Mouse (Mus musculus): Measurements from ENCODE around the gene Smad9.

The Smad9 gene

GRCm38 (mm10) chr3:54755145-54756041, at the start of gene Smad9:
TSS of gene Smad9 (plus strand) at chr3:54755582.
- peak; percentile 52 to 58 for DNase-seq

DNA sequence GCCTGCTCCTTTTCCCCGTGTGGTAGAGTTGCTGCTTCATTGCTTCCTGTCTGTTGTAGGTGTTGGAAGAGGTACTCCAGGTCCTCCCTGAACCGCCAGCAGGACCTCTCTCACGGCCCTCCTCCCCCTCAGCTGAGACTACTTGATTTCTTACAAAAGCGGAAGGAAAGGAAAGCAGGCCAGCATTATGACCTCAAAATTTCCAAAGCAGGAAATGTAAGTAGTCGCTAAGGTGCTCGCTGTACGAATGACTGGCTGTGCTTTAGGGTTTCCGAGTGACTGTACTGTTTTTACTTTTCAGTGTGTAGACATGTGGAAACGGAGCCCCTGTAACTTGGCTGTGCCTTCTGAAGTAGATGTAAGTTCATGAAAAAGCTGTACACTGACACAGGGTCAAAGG, 46.4 kb upstream of the Smad9 start:
- no peak for DNase-seq

DNA sequence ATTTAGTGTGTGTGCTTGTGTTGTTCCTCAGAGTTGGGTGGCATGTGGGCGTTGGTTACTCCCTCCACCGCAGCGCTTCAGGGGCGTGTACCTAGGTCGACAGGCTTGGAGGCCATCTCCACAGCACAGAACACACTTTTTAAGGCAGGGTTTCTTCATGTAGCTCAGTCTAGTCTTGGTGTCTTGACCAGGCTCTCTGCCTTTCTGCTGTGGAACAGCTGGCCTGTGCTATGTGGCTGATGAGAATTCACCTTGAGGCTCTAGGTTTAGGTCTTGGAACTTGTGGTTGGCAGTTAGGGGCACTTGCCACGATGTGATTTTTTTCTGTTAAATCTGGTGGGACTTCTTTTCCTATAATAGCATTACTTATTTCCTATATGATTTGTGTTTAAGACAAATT, 41.1 kb upstream of the Smad9 start, which contains the start of gene Gm21958:
Gene Gm21958, minus strand, starts transcription at position 101 of the 400 bp plus-strand sequence.
- no peak for DNase-seq

- no peak for DNase-seq
Measured at GRCm38 (mm10) chr3:54715461-54715860, 39.9 kb upstream of the Smad9 start.

- DNase-seq: no peak
Measured at GRCm38 (mm10) chr3:54717348-54717747, 38.0 kb upstream of the Smad9 start.

DNA sequence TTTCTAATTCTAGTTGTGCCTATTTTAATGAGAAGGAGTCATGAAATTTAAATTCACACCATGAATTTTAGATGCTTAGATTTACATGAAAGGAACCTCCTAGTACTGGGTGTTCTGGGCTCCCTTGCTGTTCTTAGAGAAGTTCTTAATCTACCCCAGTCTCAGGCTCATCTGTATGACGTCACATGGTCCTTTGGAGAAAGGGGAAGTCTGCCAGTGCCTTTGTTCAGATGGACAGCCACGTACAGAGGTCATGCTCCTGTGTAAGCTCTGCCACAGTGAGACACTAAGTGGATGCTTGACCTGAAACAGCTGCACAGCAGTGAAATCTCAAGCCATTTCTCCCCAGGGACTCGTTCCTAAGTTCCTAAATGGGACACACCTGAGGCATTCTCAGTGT, 36.4 kb upstream of the Smad9 start:
- no peak for DNase-seq

DNA sequence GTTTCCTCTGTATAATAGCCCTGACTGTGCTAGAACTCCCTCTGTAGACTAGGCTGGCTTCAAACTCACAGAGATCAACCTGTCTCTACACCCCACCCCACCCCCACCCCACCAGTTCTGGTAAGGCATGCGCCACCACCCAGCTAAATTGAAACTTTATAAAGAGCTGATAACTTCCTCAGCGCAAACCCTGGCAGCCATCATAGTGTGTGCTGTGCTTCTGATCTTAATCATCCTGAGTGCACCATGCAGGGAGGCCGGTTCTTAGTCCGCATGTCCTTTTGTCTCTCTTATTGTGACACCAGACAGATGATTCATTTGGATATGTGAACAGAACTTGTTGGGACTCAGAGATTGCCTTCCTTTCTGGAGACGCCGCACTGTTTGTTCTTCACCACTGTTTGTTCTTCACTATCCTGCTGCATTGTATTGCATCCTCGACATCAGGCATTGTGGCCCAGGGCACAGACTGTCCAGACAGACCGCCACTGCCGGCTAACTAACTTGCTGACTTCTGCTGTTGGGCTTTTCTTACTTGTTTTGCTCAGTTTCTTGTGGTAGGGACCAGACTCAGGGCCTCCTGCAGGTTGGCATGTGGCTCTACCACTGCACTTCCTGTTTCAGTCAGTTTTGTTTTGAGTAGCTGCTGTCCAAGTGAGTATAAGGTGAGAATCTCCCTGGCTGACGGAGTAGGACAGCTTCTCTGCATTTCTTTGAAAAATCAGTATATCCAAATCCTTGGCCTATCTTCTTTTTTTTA, 31.5 kb upstream of the Smad9 start:
- no peak for DNase-seq

- DNase-seq: no peak
Measured at GRCm38 (mm10) chr3:54725344-54725743, 30.0 kb upstream of the Smad9 start.

GRCm38 (mm10) chr3:54727588-54727987, 27.8 kb upstream of the Smad9 start:
- DNase-seq: no peak

GRCm38 (mm10) chr3:54728100-54728499, 27.3 kb upstream of the Smad9 start:
- DNase-seq: no peak

GRCm38 (mm10) chr3:54731626-54732150, 23.7 kb upstream of the Smad9 start:
- no peak for DNase-seq

DNA sequence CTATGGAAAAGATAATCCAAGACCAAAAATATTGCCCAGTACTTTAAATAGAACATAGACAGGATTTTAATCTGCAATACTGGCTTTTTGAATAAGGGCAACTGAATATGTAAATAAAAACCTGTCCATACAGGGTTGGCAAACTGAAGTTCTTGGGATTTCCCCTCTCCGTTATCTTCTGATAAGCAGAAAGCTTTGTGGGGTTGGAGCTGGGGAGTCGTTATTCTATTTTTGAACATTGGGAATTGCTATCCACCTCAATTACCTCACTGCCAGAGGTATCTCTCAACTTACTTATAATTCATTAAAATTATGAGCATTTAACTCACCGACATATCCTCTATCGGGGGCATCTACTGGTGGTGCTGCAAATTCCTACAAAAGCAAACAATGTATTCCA, 23.0 kb upstream of the Smad9 start:
- DNase-seq: no peak

- peak; percentile 87 for DNase-seq
Measured at GRCm38 (mm10) chr3:54734411-54735246, 20.8 kb upstream of the Smad9 start.

DNA sequence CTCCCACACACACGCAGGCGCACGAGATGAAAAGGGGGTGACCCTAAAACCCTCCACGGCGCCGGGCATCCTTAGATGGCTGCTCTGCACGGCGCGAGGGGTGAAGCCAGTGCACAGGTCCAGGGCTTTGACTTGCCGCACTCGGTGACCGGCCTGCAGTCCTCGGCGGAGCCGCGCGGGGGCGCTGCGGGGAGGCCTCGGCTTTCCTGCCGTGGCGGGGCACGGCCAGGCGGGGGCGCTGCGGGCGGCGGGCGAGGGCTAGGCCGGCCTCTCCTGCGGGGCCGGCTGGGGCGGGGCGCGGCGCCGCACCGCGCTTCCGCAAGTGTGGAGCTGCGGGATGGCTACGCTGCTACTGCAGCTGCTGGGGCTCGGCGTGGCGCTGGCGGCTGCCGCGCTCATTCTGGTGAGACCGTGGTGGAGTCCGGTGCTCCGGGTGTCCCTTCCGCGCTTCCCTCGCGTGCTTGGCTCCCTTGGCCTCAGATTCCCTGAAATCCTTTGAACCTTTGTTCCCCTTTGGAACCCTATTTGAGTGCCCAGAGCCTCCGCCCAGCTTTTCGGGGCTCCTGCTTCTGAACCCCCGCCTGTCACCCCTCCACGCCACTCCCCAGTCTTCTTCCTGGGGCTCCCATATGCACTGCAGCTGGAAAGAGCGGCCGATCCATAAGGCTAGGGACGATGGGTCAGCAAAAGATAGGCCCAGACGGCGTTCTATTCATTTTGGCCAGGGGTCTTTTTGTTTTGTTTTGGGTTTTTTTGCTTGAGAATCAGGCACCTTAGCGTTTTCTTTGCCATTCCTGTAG, 19.9 kb upstream of the Smad9 start, which contains the start of the genes Exosc8 and Alg5:
Gene Exosc8, minus strand, starts transcription at position 147 of the 800 bp plus-strand sequence.
Gene Alg5, plus strand, starts transcription at position 293 of the 800 bp plus-strand sequence.
- peak; percentile 75 to 84 for DNase-seq

DNA sequence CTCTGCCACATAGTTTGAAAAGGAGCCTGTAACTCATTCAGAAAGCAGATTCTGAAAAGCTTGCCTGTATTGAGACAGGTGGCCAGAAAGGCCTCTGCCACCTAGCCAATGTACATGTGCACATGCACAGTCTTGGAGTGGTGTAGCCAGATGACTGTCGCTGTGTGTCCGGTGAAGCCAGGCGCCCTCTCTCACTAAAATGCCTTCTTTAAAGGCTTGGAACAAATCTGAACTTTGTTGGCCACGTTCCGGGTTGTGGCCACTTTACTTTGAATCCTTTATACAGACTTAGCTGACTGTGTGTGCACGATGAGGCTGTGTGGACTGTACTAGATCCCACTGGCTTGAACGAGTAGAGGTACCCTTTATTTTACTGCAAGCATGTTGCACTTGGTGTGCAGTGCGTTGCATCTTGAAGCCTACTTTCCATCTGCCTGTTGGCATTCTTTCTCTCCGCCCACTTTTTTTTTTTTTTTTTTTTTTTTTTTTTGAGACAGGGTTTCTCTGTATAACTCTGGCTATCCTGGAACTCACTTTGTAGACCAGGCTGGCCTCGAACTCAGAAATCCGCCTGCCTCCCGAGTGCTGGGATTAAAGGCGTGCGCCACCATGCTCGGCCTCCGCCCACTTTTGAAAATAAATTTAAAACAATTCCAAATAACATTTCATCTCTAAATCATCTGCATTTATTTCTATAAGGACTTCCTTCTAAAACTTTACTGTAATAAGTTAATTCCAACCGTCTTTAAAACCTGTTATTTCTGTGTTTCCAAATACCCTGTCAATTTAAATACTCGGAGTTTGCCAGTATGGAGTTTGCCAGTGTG, 19.1 kb upstream of the Smad9 start:
- peak in 1 of 2 experiments; percentile 18 for DNase-seq

DNA sequence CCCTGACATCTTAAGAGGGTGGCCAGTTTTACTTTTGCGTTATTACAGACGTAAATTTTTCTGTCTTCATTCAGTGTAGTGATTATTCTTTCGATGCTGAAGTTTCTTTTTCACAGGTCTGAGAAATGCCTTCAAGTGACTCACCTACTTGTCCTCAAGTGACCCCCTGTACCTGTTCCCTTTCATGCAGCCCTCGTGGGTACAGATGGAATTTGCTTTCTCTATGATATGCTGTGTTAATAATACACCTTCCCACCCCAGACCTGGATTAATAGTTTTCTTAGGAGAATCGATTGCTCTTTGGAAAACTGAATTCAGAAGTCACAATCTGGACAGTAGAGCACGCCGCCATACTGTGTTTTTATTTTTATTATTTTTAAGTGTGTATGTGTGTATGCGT, 18.1 kb upstream of the Smad9 start:
- no peak for DNase-seq

- DNase-seq: no peak
Measured at GRCm38 (mm10) chr3:54741965-54742364, 13.4 kb upstream of the Smad9 start.

DNA sequence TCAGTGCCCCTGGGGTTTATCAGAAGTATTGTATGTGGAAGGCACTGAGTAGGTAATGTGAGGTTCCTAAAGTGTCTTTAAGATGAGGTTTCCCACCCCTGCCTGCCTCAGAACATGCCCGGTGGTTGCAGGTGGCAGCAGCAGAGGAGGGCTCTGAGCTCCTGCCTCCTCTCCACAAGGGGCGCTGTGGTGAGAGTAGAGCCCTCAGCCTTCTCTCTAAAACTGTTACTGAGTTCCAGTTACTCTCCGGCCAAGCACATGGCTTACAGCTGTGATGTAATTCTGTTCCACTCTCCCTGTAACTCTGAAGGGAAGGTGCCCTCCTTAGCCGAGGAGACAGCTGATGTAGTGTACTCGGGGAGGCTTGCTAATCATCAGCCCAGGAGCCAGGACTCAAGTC, 9.6 kb upstream of the Smad9 start:
- peak in 1 of 2 experiments; percentile 18 for DNase-seq

GRCm38 (mm10) chr3:54753411-54753810, 2.0 kb upstream of the Smad9 start:
- no peak for DNase-seq

DNA sequence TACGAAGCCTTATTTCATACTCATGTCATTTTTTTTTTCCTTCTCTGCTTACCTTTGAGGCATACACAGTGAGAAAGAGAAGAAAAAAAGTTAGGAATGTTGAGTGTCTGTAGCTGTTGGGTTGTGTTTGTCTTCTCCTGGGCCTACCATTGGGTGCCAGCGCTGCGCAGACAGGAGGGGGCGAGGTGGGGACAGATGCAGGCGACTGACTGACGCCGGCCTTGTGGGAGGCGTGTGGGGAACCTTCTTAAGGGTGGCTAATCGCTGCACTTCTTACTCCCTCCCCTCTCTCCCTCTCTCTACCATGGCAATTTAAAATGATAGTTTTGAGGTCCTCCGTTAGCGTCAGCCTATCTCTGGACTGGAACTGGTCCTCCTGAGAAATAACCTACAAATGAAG, 676 bp downstream of the Smad9 start:
- DNase-seq: peak in 1 of 2 experiments; percentile 24

DNA sequence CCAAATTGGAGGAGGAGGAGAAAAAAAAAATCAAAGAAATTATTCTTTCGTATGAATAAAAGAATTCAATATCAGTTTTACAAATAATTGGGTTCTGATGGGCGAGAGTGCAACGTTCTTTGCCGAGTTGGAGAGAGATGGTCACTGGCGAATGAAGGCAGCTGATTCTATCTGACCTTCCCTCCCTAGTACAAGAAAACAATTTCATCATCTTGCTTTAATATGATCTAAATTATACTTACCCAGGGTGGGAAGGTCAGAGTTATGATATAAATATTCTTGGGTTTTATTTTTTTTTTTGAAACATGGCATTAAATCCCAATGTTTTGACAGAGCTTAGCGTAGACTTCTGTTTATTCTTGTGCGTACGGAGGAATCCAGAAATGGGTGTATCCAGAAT, 2.1 kb downstream of the Smad9 start:
- DNase-seq: no peak
